Comparison of ENCODE assay signal across 20 mouse cellular contexts in genomic region chr4:64640056-64640455, GRCm38 (mm10).
DNase-seq lines count a peak whose midpoint lies in the region; ATAC-seq lines count a peak whose summit lies in the region.
"Had no signal": no experiment of that assay in that cellular context is flagged by ENCODE, and none has a peak within 500 bp of the region (broad histone marks: within the 10 kb centered on the region; RNA-seq: fewer than 3 reads in every experiment).

No protein-coding gene starts in this region.

- 71% methylated on average over 3 of the region's 3 CpGs for WGBS in liver, embryonic 11.5 days
- WGBS in forebrain, embryonic 15.5 days = 87% methylated on average over 3 of the region's 3 CpGs

- no peaks in the 10 kb centered on the region for H3K9me3 ChIP-seq in liver, embryonic 11.5 days (ENCODE audit: control insufficient read depth, low read length)
- no peaks in the 10 kb centered on the region for H3K9me3 ChIP-seq in forebrain, embryonic 15.5 days
- H3K9me3 ChIP-seq: forebrain, embryonic 10.5 days; forebrain, embryonic 13.5 days; hindbrain, embryonic 12.5 days; hindbrain, embryonic 15.5 days had no signal

- no peaks in the 10 kb centered on the region for H3K4me1 ChIP-seq in liver, embryonic 11.5 days (replicated peaks; ENCODE audit: control insufficient read depth, insufficient read depth, low read length)
- no peaks in the 10 kb centered on the region for H3K4me1 ChIP-seq in forebrain, embryonic 15.5 days
- H3K4me1 ChIP-seq: forebrain, embryonic 10.5 days; forebrain, embryonic 13.5 days; hindbrain, embryonic 12.5 days; hindbrain, embryonic 15.5 days had no signal

- ATAC-seq in liver, embryonic 11.5 days (replicated peaks; ENCODE audit: low FRiP score) = no peak
- no peak for ATAC-seq in forebrain, embryonic 15.5 days (replicated peaks)
- ATAC-seq: forebrain, embryonic 13.5 days; forebrain, postnatal 0 days; intestine, postnatal 0 days had no signal

- H3K27ac ChIP-seq in liver, embryonic 11.5 days (ENCODE audit: low read depth, low read length) = no peak overlapping the region
- no peak overlapping the region for H3K27ac ChIP-seq in forebrain, embryonic 15.5 days (replicated peaks)
- H3K27ac ChIP-seq: forebrain, embryonic 10.5 days; forebrain, embryonic 13.5 days; gastrocnemius, adult 2 months; hindbrain, embryonic 12.5 days; hindbrain, embryonic 15.5 days had no signal

- no peak overlapping the region for H3K9ac ChIP-seq in liver, embryonic 11.5 days (ENCODE audit: low read depth, low read length)
- no peak overlapping the region for H3K9ac ChIP-seq in forebrain, embryonic 15.5 days (replicated peaks)
- H3K9ac ChIP-seq: forebrain, embryonic 13.5 days; forebrain, postnatal 0 days; hindbrain, embryonic 12.5 days; hindbrain, embryonic 15.5 days had no signal

- no peak overlapping the region for H3K4me3 ChIP-seq in liver, embryonic 11.5 days (ENCODE audit: low read depth, low read length)
- no peak overlapping the region for H3K4me3 ChIP-seq in forebrain, embryonic 15.5 days
- H3K4me3 ChIP-seq: forebrain, embryonic 10.5 days; forebrain, embryonic 13.5 days; gastrocnemius, adult 2 months; hindbrain, embryonic 12.5 days; hindbrain, embryonic 15.5 days had no signal

- no peaks in the 10 kb centered on the region for H3K27me3 ChIP-seq in liver, embryonic 11.5 days (replicated peaks; ENCODE audit: control insufficient read depth, insufficient read depth, low read length)
- no peaks in the 10 kb centered on the region for H3K27me3 ChIP-seq in forebrain, embryonic 15.5 days
- H3K27me3 ChIP-seq: forebrain, embryonic 13.5 days; hindbrain, embryonic 12.5 days; hindbrain, embryonic 15.5 days had no signal

- no peak overlapping the region for H3K4me2 ChIP-seq in liver, embryonic 11.5 days
- H3K4me2 ChIP-seq in forebrain, embryonic 15.5 days (replicated peaks) = no peak overlapping the region
- H3K4me2 ChIP-seq: forebrain, embryonic 13.5 days; heart, embryonic 11.5 days; hindbrain, embryonic 12.5 days; hindbrain, embryonic 15.5 days had no signal

- peak; percentile 94 for DNase-seq in brain, adult 2 months (ENCODE audit: low read depth, low spot score)
- peak; percentile 45 for DNase-seq in cerebellum, adult 11-12 months
- peak; percentile 80 for DNase-seq in cerebellum, adult 9-10 months
- peak; percentile 14 to 42 for DNase-seq in cerebellum, postnatal 36 days
- DNase-seq in liver, embryonic 11.5 days (ENCODE audit: low spot score) = no peak
- DNase-seq in thymus, adult 18-20 months = no peak
- DNase-seq: adrenal gland, adult 2 months; adrenal gland, postnatal 14 days; B cell, adult 2 months; forebrain, postnatal 0 days; gastrocnemius, adult 2 months; gastrocnemius, postnatal 14 days; heart, adult 11 months had no signal

- no peaks in the 10 kb centered on the region for H3K36me3 ChIP-seq in liver, embryonic 11.5 days (ENCODE audit: control insufficient read depth, insufficient read depth, low read length)
- no peaks in the 10 kb centered on the region for H3K36me3 ChIP-seq in forebrain, embryonic 15.5 days
- H3K36me3 ChIP-seq: forebrain, embryonic 10.5 days; hindbrain, embryonic 12.5 days; hindbrain, embryonic 15.5 days had no signal

Comparison
In these comparisons a context has a peak if more than half of its experiments do, and no peak if none do; other contexts are left out.
1. DNase-seq: peak in brain, adult 2 months (single experiment), cerebellum, adult 11-12 months (single experiment), cerebellum, adult 9-10 months (single experiment) and cerebellum, postnatal 36 days (2 of 2); none in liver, embryonic 11.5 days (single experiment) and thymus, adult 18-20 months (0 of 2).